Mouse (Mus musculus): ENCODE results near the gene Cyp4f39.

GRCm38 (mm10) chr17:32477204-32477603, 24.7 kb downstream of the Cyp4f39 start:
- TF ChIP-seq POLR2A (IDR thresholded peaks at IDR 0.05; ENCODE audit: extremely low read depth, insufficient read depth, low read length) (no peak), CTCF (IDR thresholded peaks at IDR 0.05; ENCODE audit: low read depth, low read length) (no peak)
